Mouse (Mus musculus) embryo, embryonic 11 days (tissue): ENCODE measurements around the gene Zfp426.

Experiments
- DNase-seq: peaks from one replicate; pipeline ENCODE4 v3.0.0-alpha.2; 2015

Zfp426 gene

DNA sequence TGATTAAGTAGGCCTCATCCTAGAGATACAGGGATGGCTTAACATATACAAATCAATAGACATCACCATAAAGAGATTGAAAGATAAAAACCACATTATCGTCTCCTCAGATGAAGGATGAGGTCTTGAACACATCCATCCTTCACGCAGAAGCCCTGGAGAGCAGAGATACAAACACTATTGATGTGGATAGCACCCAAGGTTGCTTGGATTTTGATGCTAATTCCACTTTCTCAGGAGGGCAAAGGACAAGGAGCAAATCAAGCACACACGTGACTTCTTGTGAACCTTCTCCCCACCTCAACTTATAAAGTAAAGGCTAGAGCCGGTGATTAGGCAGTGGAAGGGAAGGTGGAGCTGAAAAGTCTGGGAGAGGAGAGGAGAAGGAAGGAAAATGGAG, 38.9 kb downstream of the Zfp426 start:
- DNase-seq: no peak

DNA sequence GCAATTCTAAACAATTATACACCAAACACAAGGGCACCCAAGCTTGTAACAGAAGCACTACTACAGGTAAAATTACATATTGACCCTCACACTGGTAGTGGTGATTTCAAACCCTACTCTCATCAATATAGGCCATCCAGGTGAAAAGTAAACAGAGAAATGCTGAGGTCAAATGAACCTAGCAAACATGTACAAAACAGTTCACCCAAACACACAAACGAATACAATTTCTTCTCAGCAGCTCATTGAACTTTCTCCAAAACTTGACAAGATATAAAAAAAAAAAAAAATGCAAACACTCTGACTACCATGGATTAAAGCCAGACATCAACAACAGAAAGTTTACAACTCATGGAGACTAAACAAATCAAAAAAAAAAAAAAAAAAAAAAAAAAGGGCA, 41.1 kb downstream of the Zfp426 start:
- no peak for DNase-seq

DNA sequence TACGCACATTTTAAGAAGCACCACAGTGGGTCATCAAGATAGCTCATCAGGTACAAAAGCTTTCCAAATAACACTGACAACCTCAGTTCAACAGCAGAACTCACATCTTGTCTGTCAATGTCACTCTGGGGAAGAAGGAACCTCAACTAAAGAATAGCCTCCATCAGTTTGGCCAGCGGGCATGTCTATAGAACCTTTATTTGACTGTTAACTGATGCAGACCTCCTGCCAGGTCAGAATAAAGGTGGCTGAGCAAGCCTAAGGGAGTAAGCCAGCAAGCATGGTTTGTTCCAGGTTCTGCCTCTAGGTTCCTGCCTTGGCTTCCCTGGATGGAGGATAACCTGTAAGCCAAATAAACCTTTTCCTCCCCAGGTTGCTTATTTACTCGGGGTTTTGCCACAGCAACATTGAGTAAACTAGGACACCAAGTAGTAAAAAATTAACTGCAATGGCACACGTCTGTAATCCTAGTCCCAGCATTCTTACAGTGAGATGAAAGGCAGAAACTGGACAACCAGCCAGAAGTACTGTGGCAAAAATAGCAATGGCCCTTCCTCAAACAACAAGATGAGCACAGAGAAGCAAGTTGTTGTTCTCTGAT, 49.3 kb downstream of the Zfp426 start:
- no peak for DNase-seq

DNA sequence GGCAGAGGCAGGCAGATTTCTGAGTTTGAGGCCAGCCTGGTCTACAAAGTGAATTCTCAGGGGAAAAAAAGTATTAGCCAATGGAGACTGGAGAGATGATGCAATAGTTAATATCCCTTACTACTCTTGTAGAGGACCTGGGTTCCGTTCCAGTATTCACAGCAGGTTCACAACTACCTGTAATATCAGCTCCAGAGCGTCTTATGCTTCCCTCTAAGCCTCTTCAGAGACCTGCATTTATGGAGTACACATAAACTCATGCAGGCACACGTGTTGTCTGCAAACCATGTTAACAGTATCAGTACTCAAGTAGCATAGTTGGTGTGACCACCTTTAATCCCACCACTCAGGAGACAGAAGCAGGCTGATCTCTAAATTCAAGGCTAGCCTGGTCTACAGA, 62.5 kb downstream of the Zfp426 start:
- DNase-seq: no peak
